13 mouse cellular contexts compared by ENCODE assay signal in genomic region chr15:99320168-99320674, GRCm38 (mm10). TPM values are rescaled to one million over a fixed set of nuclear protein-coding genes. Genes with fewer than 3 reads are reported as not detected.
DNase-seq lines count a peak whose midpoint lies in the region; ATAC-seq and TF ChIP-seq lines count a peak whose summit lies in the region.
"Had no signal": no experiment of that assay in that cellular context is flagged by ENCODE, and none has a peak within 500 bp of the region (broad histone marks: within the 10 kb centered on the region; RNA-seq: fewer than 3 reads in every experiment).

No protein-coding gene starts in this region.

- TF ChIP-seq CTCF in kidney, postnatal 0 days (IDR thresholded peaks at IDR 0.05; ENCODE audit: low read depth): no peak

- peaks cover 24% of the 10 kb centered on the region for H3K4me1 ChIP-seq in heart, embryonic 10.5 days
- H3K4me1 ChIP-seq in kidney, postnatal 0 days (replicated peaks; ENCODE audit: insufficient read depth, low read length): peaks cover 5% of the 10 kb centered on the region; the same call in 1 of the 2 replicates
- H3K4me1 ChIP-seq in embryonic facial prominence, embryonic 10.5 days: peaks cover 9% of the 10 kb centered on the region; the same call in 1 of the 2 replicates
- H3K4me1 ChIP-seq in limb, embryonic 13.5 days: no peaks in the 10 kb centered on the region

- H3K27ac ChIP-seq in heart, embryonic 10.5 days: peak overlapping the region; percentile 25; the same call in 1 of the 2 replicates
- peak overlapping the region; percentile 74 for H3K27ac ChIP-seq in kidney, postnatal 0 days
- H3K27ac ChIP-seq in embryonic facial prominence, embryonic 10.5 days (replicated peaks): peak overlapping the region; percentile 11; the same call in 1 of the 2 replicates
- H3K27ac ChIP-seq in limb, embryonic 13.5 days: peak overlapping the region; percentile 17; the same call in 1 of the 2 replicates
- H3K27ac ChIP-seq: macrophage had no signal

- DNase-seq in heart, embryonic 10.5 days (ENCODE audit: low spot score): no peak
- no peak for DNase-seq in heart, postnatal 14 days
- DNase-seq in kidney, postnatal 0 days (ENCODE audit: low spot score): no peak
- DNase-seq in kidney, postnatal 25 days: no peak
- DNase-seq in embryonic facial prominence, embryonic 10.5 days (ENCODE audit: low spot score): no peak
- DNase-seq in embryo, embryonic 11 days: no peak
- no peak for DNase-seq in cerebellum, adult 8-10 months
- DNase-seq: adrenal gland, postnatal 14 days; cerebellum, adult 18-20 months had no signal

- WGBS in heart, embryonic 10.5 days: 82% methylated on average over 10 of the region's 10 CpGs
- 73% methylated on average over 10 of the region's 10 CpGs for whole genome bisulfite sequencing in kidney, postnatal 0 days
- 86% methylated on average over 10 of the region's 10 CpGs for WGBS in embryonic facial prominence, embryonic 10.5 days
- 81% methylated on average over 10 of the region's 10 CpGs for WGBS in limb, embryonic 13.5 days

- H3K9me3 ChIP-seq in heart, embryonic 10.5 days: no peaks in the 10 kb centered on the region
- H3K9me3 ChIP-seq in kidney, postnatal 0 days (replicated peaks; ENCODE audit: low read length): no peaks in the 10 kb centered on the region
- H3K9me3 ChIP-seq in embryonic facial prominence, embryonic 10.5 days: no peaks in the 10 kb centered on the region
- no peaks in the 10 kb centered on the region for H3K9me3 ChIP-seq in limb, embryonic 13.5 days

- no peaks in the 10 kb centered on the region for H3K27me3 ChIP-seq in heart, embryonic 10.5 days (ENCODE audit: insufficient read depth, poor library complexity, severe bottlenecking)
- H3K27me3 ChIP-seq in kidney, postnatal 0 days (ENCODE audit: insufficient read depth, low read length): no peaks in the 10 kb centered on the region
- no peaks in the 10 kb centered on the region for H3K27me3 ChIP-seq in embryonic facial prominence, embryonic 10.5 days (replicated peaks; ENCODE audit: low read depth, poor library complexity, severe bottlenecking)
- H3K27me3 ChIP-seq in limb, embryonic 13.5 days: no peaks in the 10 kb centered on the region

- H3K36me3 ChIP-seq in heart, embryonic 10.5 days: peaks cover 99% of the 10 kb centered on the region
- H3K36me3 ChIP-seq in kidney, postnatal 0 days (ENCODE audit: insufficient read depth, low read length): peaks cover 78% of the 10 kb centered on the region
- H3K36me3 ChIP-seq in embryonic facial prominence, embryonic 10.5 days (replicated peaks): peaks cover 100% of the 10 kb centered on the region
- H3K36me3 ChIP-seq in limb, embryonic 13.5 days: peaks cover 99% of the 10 kb centered on the region

- no peak overlapping the region for H3K4me3 ChIP-seq in heart, embryonic 10.5 days
- H3K4me3 ChIP-seq in kidney, postnatal 0 days (replicated peaks; ENCODE audit: low read depth, low read length): no peak overlapping the region
- H3K4me3 ChIP-seq in embryonic facial prominence, embryonic 10.5 days: no peak overlapping the region
- H3K4me3 ChIP-seq in limb, embryonic 13.5 days: no peak overlapping the region
- H3K4me3 ChIP-seq: erythroblast, embryonic 14.5 days had no signal

- H3K4me2 ChIP-seq in kidney, postnatal 0 days (ENCODE audit: low read length): no peak overlapping the region
- H3K4me2 ChIP-seq in limb, embryonic 13.5 days (replicated peaks): no peak overlapping the region

- intact Hi-C loops in heart, postnatal 14 days (cut with DNase I): no loop called here

- H3K9ac ChIP-seq in kidney, postnatal 0 days (ENCODE audit: low read depth, low read length): no peak overlapping the region
- H3K9ac ChIP-seq in limb, embryonic 13.5 days: no peak overlapping the region

- no peak for ATAC-seq in kidney, postnatal 0 days (replicated peaks; ENCODE audit: low FRiP score, low read depth)
- ATAC-seq in limb, embryonic 13.5 days (ENCODE audit: low FRiP score, low read depth): no peak

RNA-seq across cellular contexts. Expression of gene Fam186b, which starts 24.5 kb away (rescaled TPM):
- polyA plus RNA-seq in heart, embryonic 10.5 days (2016; fragmentation: Nextera tagmentation; extraction: Ambion mirVana): 0.19 and 0.37 TPM in 2 replicates
- not detected for total RNA-seq in heart, postnatal 14 days (2021)
- 0.22 and 0.47 TPM in 2 replicates for polyA plus RNA-seq in kidney, postnatal 0 days (2015; fragmentation: Nextera tagmentation; extraction: Ambion mirVana)
- polyA plus RNA-seq in embryonic facial prominence, embryonic 10.5 days (2016; fragmentation: Nextera tagmentation; extraction: Ambion mirVana): 0.30 TPM in 1 of 2 replicates, not detected in the other
- 0.15 and 0.36 TPM in 2 replicates for polyA plus RNA-seq in limb, embryonic 13.5 days (2015; fragmentation: Nextera tagmentation; extraction: Ambion mirVana)
- total RNA-seq: gastrocnemius, postnatal 4 days had no signal
- polyA plus RNA-seq: erythroblast, embryonic 14.5 days; macrophage had no signal

RNA-seq across cellular contexts. Expression of gene Prpf40b, which starts 25.3 kb away (rescaled TPM):
- 40.0 and 54.7 TPM in 2 replicates for polyA plus RNA-seq in heart, embryonic 10.5 days (2016; fragmentation: Nextera tagmentation; extraction: Ambion mirVana)
- 10 to 100 TPM; 25.5 to 26.3 TPM for total RNA-seq in heart, postnatal 14 days (2021)
- 38.3 and 42.7 TPM in 2 replicates for polyA plus RNA-seq in kidney, postnatal 0 days (2015; fragmentation: Nextera tagmentation; extraction: Ambion mirVana)
- polyA plus RNA-seq in embryonic facial prominence, embryonic 10.5 days (2016; fragmentation: Nextera tagmentation; extraction: Ambion mirVana): 72.3 and 76.1 TPM in 2 replicates
- 77.6 and 80.3 TPM in 2 replicates for polyA plus RNA-seq in limb, embryonic 13.5 days (2015; fragmentation: Nextera tagmentation; extraction: Ambion mirVana)

RNA-seq across cellular contexts. Expression of gene Fmnl3, which starts 50.1 kb away (rescaled TPM):
- polyA plus RNA-seq in heart, embryonic 10.5 days (2016; fragmentation: Nextera tagmentation; extraction: Ambion mirVana): 14.3 and 17.5 TPM in 2 replicates
- 10 to 100 TPM; 29.4 to 29.7 TPM for total RNA-seq in heart, postnatal 14 days (2021)
- 31.6 and 33.4 TPM in 2 replicates for polyA plus RNA-seq in kidney, postnatal 0 days (2015; fragmentation: Nextera tagmentation; extraction: Ambion mirVana)
- polyA plus RNA-seq in embryonic facial prominence, embryonic 10.5 days (2016; fragmentation: Nextera tagmentation; extraction: Ambion mirVana): 24.4 and 25.6 TPM in 2 replicates
- polyA plus RNA-seq in limb, embryonic 13.5 days (2015; fragmentation: Nextera tagmentation; extraction: Ambion mirVana): 29.5 and 30.9 TPM in 2 replicates

Comparison
In these comparisons a context has a peak if more than half of its experiments do, and no peak if none do; other contexts are left out.
1. H3K27ac ChIP-seq: peak in every context shown above with its lines; median percentile 74 in kidney, postnatal 0 days; 25 in heart, embryonic 10.5 days; 17 in limb, embryonic 13.5 days; 11 in embryonic facial prominence, embryonic 10.5 days.